Mouse (Mus musculus) megakaryocyte progenitor cell, adult 5-6 weeks (primary cell): Measurements from ENCODE around the gene Fam104a. TPM values are rescaled to one million over a fixed set of nuclear protein-coding genes. Genes with fewer than 3 reads are reported as not detected.

Source experiments
- ATAC-seq: replicated peaks from 2 replicates; pipeline ENCODE4 v1.8.0; 2016; ENCODE audit warnings: mild to moderate bottlenecking, moderate TSS enrichment, inconsistent platforms; ENCODE audit not compliant: poor library complexity
- total RNA-seq, 2 experiments: library from RNA; stranded (forward) in 1 of 2; stranded (reverse) in 1 of 2; fragments of 157-497, 149-512 nt in 1 of 2; fragments of 200-1000 nt in 1 of 2; gene quantifications; 2 replicates each; pipeline versions ENCODE4 v1.2.3 to v1.2.4; 2015 to 2017

The Fam104a gene
- total RNA-seq, 2 experiments from 2014 or later, result 13.7 to 16.0 TPM

- ATAC-seq, result peak; percentile 64
Observed at GRCm38 (mm10) chr11:113638680-113639079, 45.3 kb downstream of the Fam104a start.

GRCm38 (mm10) chr11:113634699-113635121, 49.2 kb downstream of the Fam104a start:
- no peak for ATAC-seq

DNA sequence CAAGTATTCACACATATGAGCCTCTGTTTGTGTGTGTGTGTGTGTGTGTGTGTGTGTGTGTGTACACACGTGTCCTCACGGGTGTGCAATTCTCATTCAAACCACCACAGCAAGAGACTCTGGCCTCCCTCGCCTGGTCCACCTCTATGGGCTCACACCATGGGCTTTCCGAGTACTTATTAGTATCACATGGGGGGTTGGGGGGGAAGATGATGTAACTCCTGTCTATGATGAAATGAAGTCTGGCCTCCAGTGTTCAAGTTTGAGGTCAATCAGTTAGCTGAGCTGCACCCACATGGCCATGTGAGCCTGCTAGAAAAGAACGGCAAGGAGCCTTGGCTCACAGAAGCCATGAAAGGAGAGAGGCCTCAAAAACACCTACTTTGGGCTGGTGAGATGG, 50.6 kb downstream of the Fam104a start:
- ATAC-seq, result peak; percentile 75

DNA sequence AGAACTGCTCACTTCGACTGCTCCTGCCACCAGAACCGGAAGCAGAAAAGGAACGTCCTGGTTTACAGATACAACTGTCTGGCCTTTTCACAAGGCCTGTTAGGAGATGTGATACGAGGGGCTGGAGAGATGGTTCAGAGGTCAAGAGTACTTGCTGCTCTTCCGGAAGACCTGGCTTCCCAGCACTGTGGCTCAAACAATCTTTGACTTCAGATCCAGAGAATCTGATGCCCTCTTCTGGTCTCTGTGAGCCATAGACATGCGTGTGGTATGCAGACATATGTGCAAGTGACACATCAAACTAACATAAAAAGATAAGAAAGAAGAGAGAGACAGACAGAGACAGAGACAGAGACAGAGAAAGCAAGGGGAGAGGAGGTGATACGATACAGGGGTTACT, 51.7 kb downstream of the Fam104a start:
- no peak for ATAC-seq

DNA sequence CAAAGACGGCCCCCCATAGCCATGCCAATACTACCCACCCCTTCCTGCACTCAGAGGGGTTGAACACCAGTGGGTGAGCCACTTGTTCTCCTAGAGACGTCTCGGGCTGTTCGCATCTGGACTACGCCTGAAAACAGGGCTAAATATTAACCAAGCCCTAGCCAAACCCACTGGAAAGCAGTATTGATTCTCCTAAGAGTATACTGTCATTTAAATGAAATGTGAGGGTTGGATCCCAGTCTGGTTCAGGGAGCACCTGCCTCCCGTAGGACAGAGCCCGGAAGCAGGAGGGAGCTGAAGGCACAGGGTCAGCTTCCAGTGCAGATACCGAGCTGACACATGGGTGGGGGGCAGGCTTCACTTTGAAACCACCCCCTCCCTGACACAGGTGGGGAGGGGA, 52.1 kb downstream of the Fam104a start:
- ATAC-seq, result no peak

DNA sequence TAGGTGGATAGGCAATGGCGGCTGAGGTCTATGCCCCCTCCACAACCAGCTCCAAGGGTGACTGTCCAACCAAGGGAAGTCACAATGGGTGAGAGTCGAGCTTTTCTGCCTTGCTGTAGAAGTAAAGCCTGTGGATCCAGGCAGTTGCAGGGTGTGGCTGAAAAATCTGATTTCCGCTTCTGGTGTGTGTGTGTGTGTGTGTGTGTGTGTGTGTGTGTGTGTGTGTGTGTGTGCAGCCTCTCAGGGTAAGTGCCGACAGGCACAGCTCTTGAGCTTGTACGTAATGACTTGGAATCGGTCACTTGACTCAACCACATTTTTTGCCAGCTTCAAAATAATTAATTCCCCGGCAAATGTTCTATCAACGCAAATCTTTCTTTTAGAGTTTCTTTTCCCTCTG, 52.7 kb downstream of the Fam104a start:
- ATAC-seq, result no peak

DNA sequence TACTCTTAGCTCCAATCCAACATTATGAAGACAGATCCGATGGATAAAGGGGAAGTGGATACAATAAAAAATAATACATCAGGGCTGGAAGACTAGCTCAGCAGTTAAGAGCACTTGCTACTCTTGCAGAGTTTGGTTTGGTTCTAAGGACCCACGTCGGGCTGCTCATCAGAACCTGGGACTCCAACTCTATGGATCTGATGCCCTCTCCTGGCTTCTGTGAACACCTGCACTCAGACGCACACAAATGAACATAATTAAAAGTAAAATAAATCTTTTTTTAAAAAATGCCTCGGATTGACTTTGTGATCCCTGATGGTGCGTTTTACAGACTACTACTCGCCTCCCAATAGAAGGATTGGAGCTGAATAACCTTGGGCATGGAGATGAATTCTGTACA, 53.3 kb downstream of the Fam104a start:
- no peak for ATAC-seq

- peak; percentile 50; the same call in 1 of the 2 replicates for ATAC-seq
Observed at GRCm38 (mm10) chr11:113627785-113628184, 56.2 kb downstream of the Fam104a start.

- no peak for ATAC-seq
Observed at GRCm38 (mm10) chr11:113625437-113625836, 58.5 kb downstream of the Fam104a start.

GRCm38 (mm10) chr11:113622028-113622427, 61.9 kb downstream of the Fam104a start:
- no peak for ATAC-seq

- no peak for ATAC-seq
Observed at GRCm38 (mm10) chr11:113621001-113621400, 63.0 kb downstream of the Fam104a start.

- ATAC-seq, result no peak
Observed at GRCm38 (mm10) chr11:113619420-113620080, 64.4 kb downstream of the Fam104a start.

GRCm38 (mm10) chr11:113618672-113619419, 65.1 kb downstream of the Fam104a start, which contains the start of gene Sstr2:
Gene Sstr2 (plus strand): TSS chr11:113619342.
- ATAC-seq, result peak; percentile 47

- no peak for ATAC-seq
Observed at GRCm38 (mm10) chr11:113618303-113618671, 65.7 kb downstream of the Fam104a start.

GRCm38 (mm10) chr11:113617132-113617911, 66.6 kb downstream of the Fam104a start:
- peak; percentile 72 for ATAC-seq

- peak; percentile 38 for ATAC-seq
Observed at GRCm38 (mm10) chr11:113614476-113614875, 69.5 kb downstream of the Fam104a start.

- peak; percentile 84 for ATAC-seq
Observed at GRCm38 (mm10) chr11:113611664-113612611, 72.0 kb downstream of the Fam104a start.
